ENCODE assay signal across 9 mouse cellular contexts in genomic region chr7:49635074-49635621, GRCm38 (mm10). TPM values are rescaled to one million over a fixed set of nuclear protein-coding genes. Genes with fewer than 3 reads are reported as not detected.
A peak's percentile ranks its signal among the peaks of the same experiment; 100 is the strongest.
DNase-seq lines count a peak whose midpoint lies in the region; ATAC-seq and TF ChIP-seq lines count a peak whose summit lies in the region.
"Had no signal": no experiment of that assay in that cellular context is flagged by ENCODE, and none has a peak within 500 bp of the region (broad histone marks: within the 10 kb centered on the region; RNA-seq: fewer than 3 reads in every experiment).

No protein-coding gene starts in this region.

- H3K4me3 ChIP-seq in forebrain, embryonic 10.5 days: peak overlapping the region; percentile 48
- no peak overlapping the region for H3K4me3 ChIP-seq in forebrain, embryonic 16.5 days (replicated peaks; ENCODE audit: low read length)
- H3K4me3 ChIP-seq in midbrain, embryonic 10.5 days: peak overlapping the region; percentile 60
- H3K4me3 ChIP-seq in midbrain, postnatal 0 days (ENCODE audit: low read depth, low read length): no peak overlapping the region
- H3K4me3 ChIP-seq in limb, embryonic 13.5 days: peak overlapping the region; percentile 40
- 0 out of 2 replicates have a peak overlapping the region, but pooled peaks have one; percentile 1 for H3K4me3 ChIP-seq in stomach, embryonic 16.5 days (replicated peaks; ENCODE audit: low read length)

- TF ChIP-seq CTCF in midbrain, postnatal 0 days (IDR thresholded peaks at IDR 0.05): no peak

- DNase-seq in forebrain, embryonic 10.5 days (ENCODE audit: extremely low spot score, low spot score): peak; percentile 56
- peak; percentile 80 for DNase-seq in midbrain, embryonic 10.5 days (ENCODE audit: low spot score)
- DNase-seq in midbrain, postnatal 0 days (ENCODE audit: low spot score): no peak
- no peak for DNase-seq in T-cell, adult 2 months (ENCODE audit: low spot score)
- DNase-seq: heart, postnatal 4 days had no signal

- ATAC-seq in forebrain, embryonic 16.5 days: no peak
- no peak for ATAC-seq in midbrain, postnatal 0 days (ENCODE audit: low FRiP score)
- no peak for ATAC-seq in limb, embryonic 13.5 days (ENCODE audit: low FRiP score, low read depth)
- ATAC-seq in stomach, embryonic 16.5 days (ENCODE audit: insufficient read depth, low FRiP score): no peak
- ATAC-seq in erythroblast, adult 5-6 weeks (replicated peaks; ENCODE audit: low FRiP score, poor library complexity, severe bottlenecking): no peak

- WGBS in forebrain, embryonic 10.5 days: under 1% methylated on average over 35 of the region's 35 CpGs
- under 1% methylated on average over 35 of the region's 35 CpGs for WGBS in forebrain, embryonic 16.5 days
- WGBS in midbrain, embryonic 10.5 days: under 1% methylated on average over 35 of the region's 35 CpGs
- WGBS in midbrain, postnatal 0 days: 1% methylated on average over 35 of the region's 35 CpGs
- 1% methylated on average over 35 of the region's 35 CpGs for WGBS in limb, embryonic 13.5 days
- WGBS in stomach, embryonic 16.5 days: 3% methylated on average over 35 of the region's 35 CpGs

- no peaks in the 10 kb centered on the region for H3K9me3 ChIP-seq in forebrain, embryonic 10.5 days
- no peaks in the 10 kb centered on the region for H3K9me3 ChIP-seq in forebrain, embryonic 16.5 days (ENCODE audit: control insufficient read depth, low read length)
- no peaks in the 10 kb centered on the region for H3K9me3 ChIP-seq in midbrain, embryonic 10.5 days (replicated peaks)
- H3K9me3 ChIP-seq in midbrain, postnatal 0 days (ENCODE audit: low read length): no peaks in the 10 kb centered on the region
- H3K9me3 ChIP-seq in limb, embryonic 13.5 days: no peaks in the 10 kb centered on the region
- no peaks in the 10 kb centered on the region for H3K9me3 ChIP-seq in stomach, embryonic 16.5 days (replicated peaks; ENCODE audit: control insufficient read depth, low read length)

- peak overlapping the region; percentile 79; the same call in 1 of the 2 replicates for H3K27ac ChIP-seq in forebrain, embryonic 10.5 days
- no peak overlapping the region for H3K27ac ChIP-seq in forebrain, embryonic 16.5 days (ENCODE audit: low read length)
- H3K27ac ChIP-seq in midbrain, embryonic 10.5 days (replicated peaks): peak overlapping the region; percentile 87
- H3K27ac ChIP-seq in midbrain, postnatal 0 days (ENCODE audit: low read depth, low read length): no peak overlapping the region
- H3K27ac ChIP-seq in limb, embryonic 13.5 days: no peak overlapping the region
- H3K27ac ChIP-seq in stomach, embryonic 16.5 days (ENCODE audit: low read length): no peak overlapping the region

- H3K36me3 ChIP-seq in forebrain, embryonic 10.5 days (replicated peaks): no peaks in the 10 kb centered on the region
- H3K36me3 ChIP-seq in forebrain, embryonic 16.5 days (ENCODE audit: control insufficient read depth, insufficient read depth): no peaks in the 10 kb centered on the region
- peaks cover 31% of the 10 kb centered on the region for H3K36me3 ChIP-seq in midbrain, embryonic 10.5 days
- no peaks in the 10 kb centered on the region for H3K36me3 ChIP-seq in midbrain, postnatal 0 days (ENCODE audit: insufficient read depth, low read length)
- no peaks in the 10 kb centered on the region for H3K36me3 ChIP-seq in limb, embryonic 13.5 days
- no peaks in the 10 kb centered on the region for H3K36me3 ChIP-seq in stomach, embryonic 16.5 days (ENCODE audit: control insufficient read depth, insufficient read depth, low read length)

- no peak overlapping the region for H3K9ac ChIP-seq in forebrain, embryonic 16.5 days (replicated peaks; ENCODE audit: low read depth, low read length)
- H3K9ac ChIP-seq in midbrain, postnatal 0 days (replicated peaks; ENCODE audit: low read length, poor library complexity, severe bottlenecking): no peak overlapping the region
- H3K9ac ChIP-seq in limb, embryonic 13.5 days: no peak overlapping the region
- H3K9ac ChIP-seq in stomach, embryonic 16.5 days (ENCODE audit: low read length): no peak overlapping the region

- H3K4me1 ChIP-seq in forebrain, embryonic 10.5 days: peaks cover 83% of the 10 kb centered on the region
- H3K4me1 ChIP-seq in forebrain, embryonic 16.5 days (replicated peaks; ENCODE audit: control insufficient read depth, insufficient read depth, low read length): peaks cover 19% of the 10 kb centered on the region
- peaks cover 81% of the 10 kb centered on the region for H3K4me1 ChIP-seq in midbrain, embryonic 10.5 days
- no peaks in the 10 kb centered on the region for H3K4me1 ChIP-seq in midbrain, postnatal 0 days (ENCODE audit: insufficient read depth, low read length)
- peaks cover 47% of the 10 kb centered on the region for H3K4me1 ChIP-seq in limb, embryonic 13.5 days
- peaks cover 18% of the 10 kb centered on the region for H3K4me1 ChIP-seq in stomach, embryonic 16.5 days (ENCODE audit: control insufficient read depth, insufficient read depth, low read length)

- H3K27me3 ChIP-seq in forebrain, embryonic 10.5 days (ENCODE audit: poor library complexity, severe bottlenecking): peaks cover 100% of the 10 kb centered on the region
- peaks cover 68% of the 10 kb centered on the region for H3K27me3 ChIP-seq in forebrain, embryonic 16.5 days (replicated peaks; ENCODE audit: control insufficient read depth, insufficient read depth, low read length)
- peaks cover 100% of the 10 kb centered on the region for H3K27me3 ChIP-seq in midbrain, embryonic 10.5 days (ENCODE audit: low read depth, poor library complexity, severe bottlenecking)
- H3K27me3 ChIP-seq in midbrain, postnatal 0 days (ENCODE audit: insufficient read depth, low read length): peaks cover 53% of the 10 kb centered on the region
- peaks cover 98% of the 10 kb centered on the region for H3K27me3 ChIP-seq in limb, embryonic 13.5 days
- H3K27me3 ChIP-seq in stomach, embryonic 16.5 days (ENCODE audit: control insufficient read depth, insufficient read depth, low read length): peaks cover 82% of the 10 kb centered on the region

- no peak overlapping the region for H3K4me2 ChIP-seq in forebrain, embryonic 16.5 days (ENCODE audit: low read length)
- no peak overlapping the region for H3K4me2 ChIP-seq in midbrain, postnatal 0 days (ENCODE audit: low read depth, low read length, poor library complexity, severe bottlenecking)
- peak overlapping the region; percentile 66 for H3K4me2 ChIP-seq in limb, embryonic 13.5 days (replicated peaks)
- peak overlapping the region; percentile 60; the same call in 1 of the 2 replicates for H3K4me2 ChIP-seq in stomach, embryonic 16.5 days (ENCODE audit: low read depth, low read length)

RNA-seq across cellular contexts. Expression of gene Dbx1, which starts 1.5 kb away (rescaled TPM):
- 14.1 and 15.2 TPM in 2 replicates for polyA plus RNA-seq in forebrain, embryonic 10.5 days (2016; fragmentation: Nextera tagmentation; extraction: Ambion mirVana)
- polyA plus RNA-seq in forebrain, embryonic 16.5 days (2015; fragmentation: Nextera tagmentation; extraction: Ambion mirVana): 0.54 and 0.83 TPM in 2 replicates
- polyA plus RNA-seq in midbrain, embryonic 10.5 days (2016; fragmentation: Nextera tagmentation; extraction: Ambion mirVana): 168 and 188 TPM in 2 replicates
- 0.77 and 1.6 TPM in 2 replicates for total RNA-seq in midbrain, postnatal 0 days (2014; rRNA removed)
- 0.84 and 1.2 TPM in 2 replicates for polyA plus RNA-seq in midbrain, postnatal 0 days (2015; fragmentation: Nextera tagmentation; extraction: Ambion mirVana)
- 1.9 and 2.4 TPM in 2 replicates for polyA plus RNA-seq in limb, embryonic 13.5 days (2015; fragmentation: Nextera tagmentation; extraction: Ambion mirVana)
- 0.28 TPM in 1 of 2 replicates, not detected in the other for polyA plus RNA-seq in stomach, embryonic 16.5 days (2015; fragmentation: Nextera tagmentation; extraction: Ambion mirVana)
- total RNA-seq in erythroblast, adult 5-6 weeks (2015; ENCODE audit: low replicate concordance): not detected in 2 replicates
- total RNA-seq in erythroblast, adult 5-6 weeks (2017; ENCODE audit: low replicate concordance): not detected in 2 replicates
- total RNA-seq: heart, postnatal 4 days had no signal

Comparison
In these comparisons a context has a peak if more than half of its experiments do, and no peak if none do; other contexts are left out.
1. DNase-seq: peak in forebrain, embryonic 10.5 days (single experiment) and midbrain, embryonic 10.5 days (single experiment); none in midbrain, postnatal 0 days (single experiment) and T-cell, adult 2 months (single experiment).
2. H3K27ac ChIP-seq: peak in forebrain, embryonic 10.5 days (single experiment) and midbrain, embryonic 10.5 days (single experiment); none in forebrain, embryonic 16.5 days (single experiment), midbrain, postnatal 0 days (single experiment), limb, embryonic 13.5 days (single experiment) and stomach, embryonic 16.5 days (single experiment).
3. H3K4me3 ChIP-seq: peak in forebrain, embryonic 10.5 days (single experiment), midbrain, embryonic 10.5 days (single experiment), limb, embryonic 13.5 days (single experiment) and stomach, embryonic 16.5 days (single experiment); none in forebrain, embryonic 16.5 days (single experiment) and midbrain, postnatal 0 days (single experiment).
4. RNA of gene Dbx1, which starts 1.5 kb away (polyA plus RNA-seq): 168 to 188 TPM in midbrain, embryonic 10.5 days; 14.1 to 15.2 TPM in forebrain, embryonic 10.5 days, 1.9 to 2.4 TPM in limb, embryonic 13.5 days, 0.84 to 1.2 TPM in midbrain, postnatal 0 days, 0.54 to 0.83 TPM in forebrain, embryonic 16.5 days and 0.28 TPM in stomach, embryonic 16.5 days; every median in the first group is over 10 times any median in the second.
5. H3K4me2 ChIP-seq: peak in limb, embryonic 13.5 days (single experiment) and stomach, embryonic 16.5 days (single experiment); none in forebrain, embryonic 16.5 days (single experiment) and midbrain, postnatal 0 days (single experiment).